Mouse (Mus musculus) liver, embryonic 12.5 days (tissue): Measurements from ENCODE around the gene Tor1b. TPM values are rescaled to one million over a fixed set of nuclear protein-coding genes. Genes with fewer than 3 reads are reported as not detected.

Experiments used
- ATAC-seq: fragments of 200-750 bp; cut with Nextera tagmentation; 2 replicates; pipeline ENCODE4 v1.8.0; 2017; ENCODE audit warnings: moderate number of reproducible peaks, mild to moderate bottlenecking, moderate library complexity
- H3K27ac ChIP-seq: fragments of 300-500 bp; sonication (generic); 2 replicates; pipeline ENCODE4 v1.5.1; 2016; ENCODE audit warnings: mild to moderate bottlenecking
- H3K27me3 ChIP-seq: fragments of 300-500 bp; sonication (generic); replicated peaks from 2 replicates; pipeline ENCODE4 v1.6.1; 2016; ENCODE audit warnings: mild to moderate bottlenecking, moderate library complexity
- H3K36me3 ChIP-seq: fragments of 300-500 bp; sonication (generic); 2 replicates; pipeline ENCODE4 v1.6.1; 2016; ENCODE audit warnings: mild to moderate bottlenecking, moderate library complexity
- H3K4me1 ChIP-seq: fragments of 300-500 bp; sonication (generic); 2 replicates; pipeline ENCODE4 v1.6.1; 2016
- H3K4me2 ChIP-seq: fragments of 300-500 bp; sonication (generic); 2 replicates; pipeline ENCODE4 v1.6.1; 2016; ENCODE audit warnings: mild to moderate bottlenecking, moderate library complexity
- H3K4me3 ChIP-seq: fragments of 300-500 bp; sonication (generic); 2 replicates; pipeline ENCODE4 v1.5.1; 2016; ENCODE audit warnings: mild to moderate bottlenecking, moderate library complexity
- H3K9ac ChIP-seq: fragments of 300-500 bp; sonication (generic); 2 replicates; pipeline ENCODE4 v1.6.1; 2016; ENCODE audit warnings: mild to moderate bottlenecking, moderate library complexity
- H3K9me3 ChIP-seq: fragments of 300-500 bp; sonication (generic); replicated peaks from 2 replicates; pipeline ENCODE4 v1.6.1; 2016; ENCODE audit warnings: mild to moderate bottlenecking, moderate library complexity
- WGBS: fragments of 180-500 bp; shearing (Covaris S2); methylation state at CpG from one replicate; pipeline ENCODE4 v1.1.7; 2016; ENCODE audit not compliant: insufficient replicate concordance; 5-methylcytosine and 5-hydroxymethylcytosine counted together
- polyA plus RNA-seq: library from polyadenylated mRNA; unstranded; fragments of >200 nt; fragmentation: Nextera tagmentation; extraction: Ambion mirVana; gene quantifications from 2 replicates; pipeline ENCODE4 v1.2.1, GENCODE M21; 2016

The Tor1b gene
- polyA plus RNA-seq, 1 experiment from 2014 or later, result 21.8 TPM

GRCm38 (mm10) chr2:30962570-30963254 is 10.0 kb downstream of the Tor1b start:
- no peak overlapping the region for H3K27ac ChIP-seq
- no peak overlapping the region for H3K4me3 ChIP-seq
- peaks cover 87% of the 10 kb centered on the region for H3K36me3 ChIP-seq
- H3K4me1 ChIP-seq, result peaks cover 37% of the 10 kb centered on the region
- H3K27me3 ChIP-seq, result no peaks in the 10 kb centered on the region
- 79% methylated on average over 11 of the region's 11 CpGs for WGBS
- H3K4me2 ChIP-seq, result no peak overlapping the region
- H3K9ac ChIP-seq, result no peak overlapping the region
- H3K9me3 ChIP-seq, result no peaks in the 10 kb centered on the region
- no peak for ATAC-seq

- 85% methylated on average over 8 of the region's 8 CpGs for WGBS
- no peak overlapping the region for H3K9ac ChIP-seq
- ATAC-seq, result no peak
- peaks cover 61% of the 10 kb centered on the region for H3K36me3 ChIP-seq
- H3K27me3 ChIP-seq, result no peaks in the 10 kb centered on the region
- no peak overlapping the region for H3K4me3 ChIP-seq
- H3K9me3 ChIP-seq, result no peaks in the 10 kb centered on the region
- no peak overlapping the region for H3K27ac ChIP-seq
- H3K4me1 ChIP-seq, result peaks cover 35% of the 10 kb centered on the region
- H3K4me2 ChIP-seq, result peak overlapping the region; percentile 89
These were observed 12.9 kb downstream of the Tor1b start for GRCm38 (mm10) chr2:30965627-30966026.

- peak overlapping the region; percentile 89 for H3K4me2 ChIP-seq
- peak overlapping the region; percentile 94 for H3K9ac ChIP-seq
- H3K36me3 ChIP-seq, result peaks cover 51% of the 10 kb centered on the region
- ATAC-seq, result 0 out of 2 replicates have a peak, but pooled peaks have one; percentile 38
- WGBS, result 8% methylated on average over 16 of the region's 16 CpGs
- peak overlapping the region; percentile 81 for H3K27ac ChIP-seq
- peak overlapping the region; percentile 97 for H3K4me3 ChIP-seq
- no peaks in the 10 kb centered on the region for H3K27me3 ChIP-seq
- H3K9me3 ChIP-seq, result no peaks in the 10 kb centered on the region
- peaks cover 35% of the 10 kb centered on the region for H3K4me1 ChIP-seq
These were observed 14.1 kb downstream of the Tor1b start for GRCm38 (mm10) chr2:30966826-30967225.

DNA sequence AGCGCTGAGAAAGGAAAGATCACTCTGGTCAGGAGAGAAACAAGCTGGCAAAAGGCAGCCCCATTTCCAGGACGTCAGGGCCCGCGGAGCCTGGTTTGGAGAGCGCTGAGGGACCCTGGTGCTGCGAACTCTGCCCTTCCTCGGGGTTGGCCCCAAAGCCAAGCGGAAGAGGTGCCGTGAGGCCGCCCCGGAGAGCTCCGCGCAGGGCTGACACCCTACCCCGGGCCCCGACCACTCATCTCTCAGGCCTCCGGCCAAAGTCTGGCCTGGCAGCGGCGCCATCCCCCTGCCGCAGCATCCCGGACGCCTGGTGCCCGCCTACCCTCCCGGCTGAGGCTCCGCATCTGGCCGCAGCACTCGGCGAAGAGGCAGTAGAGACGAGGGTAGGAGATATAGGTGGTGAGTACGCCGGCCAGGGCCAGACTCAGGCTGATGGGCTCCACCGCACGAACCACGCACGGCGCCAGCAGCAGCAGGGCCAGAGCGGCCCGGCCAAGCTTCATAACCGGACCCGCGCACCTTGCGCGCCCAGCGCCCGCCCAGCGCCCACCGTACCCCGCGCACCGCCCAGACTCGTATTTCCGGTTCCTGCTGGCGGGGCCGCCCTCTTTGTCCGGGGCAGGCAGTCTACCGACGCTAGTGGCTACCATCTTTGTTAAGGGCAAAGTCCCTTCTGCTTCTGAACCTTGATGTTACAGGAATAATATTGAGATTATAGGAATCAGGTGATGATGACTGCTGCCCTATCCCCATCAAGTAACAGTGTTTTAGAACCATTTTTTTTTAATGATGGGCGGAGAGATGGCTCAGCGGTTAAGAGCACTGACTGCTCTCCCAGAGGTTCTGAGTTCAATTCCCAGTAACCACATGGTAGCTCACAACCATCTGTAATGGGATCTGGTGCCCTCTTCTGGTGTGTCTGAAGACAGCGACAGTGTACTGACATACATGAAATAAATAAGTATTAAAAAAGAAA is 14.9 kb downstream of the Tor1b start, which contains the start of gene Tor1a:
TSS of gene Tor1a (minus strand) at position 582 of the 976 bp plus-strand sequence.
- Histone ChIP-seq H3K4me3 (peak within 1 kb of the TSS; percentile 97), H3K27ac (peak within 1 kb of the TSS; percentile 81), H3K36me3 (peaks cover 48% of the 10 kb centered on the region), H3K4me1 (peaks cover 32% of the 10 kb centered on the region), H3K9ac (peak within 1 kb of the TSS; percentile 94), H3K27me3 (no peaks in the 10 kb centered on the region), H3K9me3 (no peaks in the 10 kb centered on the region), H3K4me2 (peak within 1 kb of the TSS; percentile 89)
- peak; percentile 92 for ATAC-seq
- WGBS, result 2% methylated on average over 59 of the region's 59 CpGs

- Histone ChIP-seq H3K9ac (peak within 1 kb of the TSS; percentile 75), H3K4me1 (peaks cover 45% of the 10 kb centered on the region), H3K4me2 (peak within 1 kb of the TSS; percentile 93), H3K4me3 (peak within 1 kb of the TSS; percentile 81), H3K27me3 (no peaks in the 10 kb centered on the region), H3K9me3 (no peaks in the 10 kb centered on the region), H3K27ac (peak within 1 kb of the TSS; percentile 68), H3K36me3 (peaks cover 31% of the 10 kb centered on the region)
- ATAC-seq, result peak; percentile 96
- under 1% methylated on average over 66 of the region's 66 CpGs for WGBS
These were observed 29.2 kb downstream of the Tor1b start, which contains the start of the genes BC005624 and Usp20 for GRCm38 (mm10) chr2:30981790-30982513. Gene BC005624 (minus strand): TSS chr2:30982201. Gene Usp20 (plus strand): TSS chr2:30982279.

GRCm38 (mm10) chr2:30983024-30983423 is 30.3 kb downstream of the Tor1b start:
- 60% methylated on average over 7 of the region's 7 CpGs for WGBS
- H3K36me3 ChIP-seq, result peaks cover 20% of the 10 kb centered on the region
- ATAC-seq, result no peak
- no peaks in the 10 kb centered on the region for H3K27me3 ChIP-seq
- no peaks in the 10 kb centered on the region for H3K9me3 ChIP-seq
- H3K4me1 ChIP-seq, result peaks cover 45% of the 10 kb centered on the region
- peak overlapping the region; percentile 75 for H3K9ac ChIP-seq
- H3K4me2 ChIP-seq, result peak overlapping the region; percentile 93
- 0 out of 2 replicates have a peak overlapping the region, but pooled peaks have one; percentile 68 for H3K27ac ChIP-seq
- peak overlapping the region; percentile 81 for H3K4me3 ChIP-seq

- no peak for ATAC-seq
- no peaks in the 10 kb centered on the region for H3K36me3 ChIP-seq
- H3K4me2 ChIP-seq, result peak overlapping the region; percentile 61
- no peak overlapping the region for H3K4me3 ChIP-seq
- H3K9me3 ChIP-seq, result no peaks in the 10 kb centered on the region
- peaks cover 40% of the 10 kb centered on the region for H3K4me1 ChIP-seq
- H3K27me3 ChIP-seq, result no peaks in the 10 kb centered on the region
- WGBS, result 25% methylated on average over 17 of the region's 17 CpGs
- H3K27ac ChIP-seq, result 0 out of 2 replicates have a peak overlapping the region, but pooled peaks have one; percentile 32
- H3K9ac ChIP-seq, result no peak overlapping the region
These were observed 32.6 kb downstream of the Tor1b start for GRCm38 (mm10) chr2:30985111-30986020.

DNA sequence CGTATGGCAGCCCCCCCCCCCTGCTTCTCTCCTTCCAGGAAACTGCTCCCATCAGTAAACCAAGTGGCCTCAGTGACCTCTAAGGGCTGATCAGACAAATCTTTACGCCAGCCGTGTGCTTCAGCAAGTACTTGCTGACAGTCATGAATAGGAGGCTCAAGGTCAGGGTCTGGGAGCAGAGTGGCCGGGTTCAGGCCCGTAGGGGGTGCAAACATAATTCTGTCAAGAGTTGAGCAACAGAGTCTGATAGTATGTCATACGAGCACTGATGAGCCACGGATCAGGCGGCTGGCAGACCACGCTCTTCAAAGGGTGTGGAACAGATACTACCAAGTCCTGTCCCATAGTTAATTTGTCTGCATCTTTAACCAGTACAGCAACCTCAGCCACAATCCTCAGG is 37.5 kb downstream of the Tor1b start:
- Histone ChIP-seq H3K9me3 (no peaks in the 10 kb centered on the region), H3K27ac (no peak overlapping the region), H3K4me1 (peaks cover 11% of the 10 kb centered on the region), H3K4me3 (no peak overlapping the region), H3K9ac (no peak overlapping the region), H3K4me2 (no peak overlapping the region), H3K27me3 (no peaks in the 10 kb centered on the region), H3K36me3 (no peaks in the 10 kb centered on the region)
- ATAC-seq, result no peak
- 69% methylated on average over 9 of the region's 9 CpGs for whole genome bisulfite sequencing

- no peak overlapping the region for H3K4me2 ChIP-seq
- H3K27me3 ChIP-seq, result no peaks in the 10 kb centered on the region; the same call in 1 of the 2 replicates
- no peaks in the 10 kb centered on the region for H3K36me3 ChIP-seq
- H3K4me1 ChIP-seq, result no peaks in the 10 kb centered on the region
- 79% methylated on average over 4 of the region's 4 CpGs for WGBS
- no peaks in the 10 kb centered on the region for H3K9me3 ChIP-seq
- ATAC-seq, result no peak
- H3K4me3 ChIP-seq, result no peak overlapping the region
- H3K27ac ChIP-seq, result no peak overlapping the region
- no peak overlapping the region for H3K9ac ChIP-seq
These were observed 42.1 kb downstream of the Tor1b start for GRCm38 (mm10) chr2:30994853-30995252.

- no peak overlapping the region for H3K4me2 ChIP-seq
- WGBS, result 75% methylated on average over 11 of the region's 11 CpGs
These were observed 42.8 kb downstream of the Tor1b start for GRCm38 (mm10) chr2:30995432-30995996.

More at GRCm38 (mm10) chr2:30995432-30995996, 42.8 kb downstream of the Tor1b start:
- H3K4me3 ChIP-seq, result no peak overlapping the region
- no peak overlapping the region for H3K27ac ChIP-seq
- H3K36me3 ChIP-seq, result no peaks in the 10 kb centered on the region
- no peak overlapping the region for H3K9ac ChIP-seq
- no peaks in the 10 kb centered on the region for H3K9me3 ChIP-seq
- no peaks in the 10 kb centered on the region; the same call in 1 of the 2 replicates for H3K27me3 ChIP-seq
- ATAC-seq, result no peak
- no peaks in the 10 kb centered on the region for H3K4me1 ChIP-seq
